Mouse (Mus musculus) right cerebral cortex, adult 18-20 months (tissue): ENCODE measurements around the gene Isyna1.
A peak's percentile ranks its signal among the peaks of the same experiment; 100 is the strongest.

Experiments
- DNase-seq: peaks from one replicate; pipeline ENCODE4 v3.0.0; 2022; ENCODE audit warnings: mixed read lengths

Gene Isyna1

DNA sequence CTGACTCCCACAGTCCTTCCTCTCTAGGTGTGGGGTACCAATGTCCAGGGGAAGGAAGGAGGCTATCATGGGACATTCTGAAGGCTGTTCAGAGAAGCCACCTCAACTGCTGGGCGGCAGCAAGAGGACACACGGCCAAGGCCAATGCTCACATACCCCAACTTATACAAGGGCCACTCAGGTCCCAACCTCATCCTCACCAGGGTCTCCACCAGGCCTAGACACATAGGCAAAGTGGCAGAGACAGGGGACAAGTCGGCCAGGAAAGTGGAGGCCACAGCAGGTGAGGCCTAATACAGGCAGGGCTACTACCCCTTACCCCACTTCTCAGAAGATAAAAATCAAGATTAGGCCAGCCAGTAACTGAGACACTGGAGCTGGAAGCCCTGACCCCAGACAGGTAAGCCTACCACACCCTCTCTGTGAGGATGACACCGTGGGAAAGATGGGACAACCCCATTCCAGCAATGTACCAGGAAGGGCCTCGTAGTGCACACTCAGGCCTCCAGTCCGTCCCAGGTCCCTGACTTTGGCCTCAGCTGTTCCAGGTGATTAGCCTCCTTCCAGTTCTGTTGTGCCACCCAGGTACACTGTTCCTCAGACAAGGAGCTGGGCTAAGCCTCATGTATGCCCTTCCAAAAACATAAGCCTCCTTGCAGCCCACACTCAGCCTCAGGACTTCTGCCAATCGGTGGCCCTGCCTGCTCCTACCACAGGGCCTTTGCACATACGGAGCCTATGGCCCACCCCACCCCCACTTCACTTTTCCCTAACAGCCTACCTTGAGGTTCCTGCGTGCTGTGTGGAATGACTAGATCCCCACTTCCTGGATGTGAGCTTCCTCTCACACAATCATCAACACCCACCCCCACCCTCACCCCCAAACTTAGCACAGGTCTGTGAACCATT, 12.0 kb downstream of the Isyna1 start:
- DNase-seq, result no peak

DNA sequence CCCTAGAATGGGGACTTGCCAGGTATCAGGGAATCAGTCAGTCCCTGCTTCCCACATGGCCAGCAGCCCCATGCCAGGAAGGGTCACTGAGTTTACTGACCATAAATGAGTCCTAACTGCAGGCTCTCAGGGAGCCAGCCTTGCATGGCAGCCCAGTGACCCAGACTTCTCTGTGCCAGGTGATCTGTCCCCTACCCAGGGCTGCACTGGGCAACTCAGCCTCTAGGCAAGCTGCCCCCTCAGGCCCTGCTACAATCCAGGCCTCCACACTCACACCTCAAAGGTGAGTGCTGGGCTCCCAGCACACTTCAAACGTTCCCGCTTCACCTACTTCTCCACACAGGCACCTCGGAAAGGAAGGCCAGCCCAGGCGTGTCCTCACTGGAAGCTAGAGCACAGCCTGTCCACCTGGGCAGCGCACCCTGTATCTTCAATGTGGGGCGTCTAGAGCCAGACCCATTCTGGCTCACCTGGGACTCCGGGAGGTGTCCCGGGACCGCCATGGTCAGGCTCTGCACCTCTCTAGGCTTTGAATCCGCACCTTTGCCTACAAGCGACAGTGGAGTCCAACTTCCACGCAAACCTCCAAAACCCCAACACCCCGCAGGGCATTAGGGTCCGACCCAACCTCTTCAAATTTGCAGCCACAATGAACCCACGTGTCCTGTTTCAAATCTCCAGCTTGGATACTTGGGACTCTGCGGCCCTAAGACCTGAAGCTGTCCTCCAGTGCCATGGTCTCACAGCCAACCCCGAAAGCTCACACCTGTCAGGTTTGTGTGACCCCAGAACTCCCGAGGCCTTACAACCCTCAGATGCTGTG, 12.8 kb downstream of the Isyna1 start:
- no peak for DNase-seq

DNA sequence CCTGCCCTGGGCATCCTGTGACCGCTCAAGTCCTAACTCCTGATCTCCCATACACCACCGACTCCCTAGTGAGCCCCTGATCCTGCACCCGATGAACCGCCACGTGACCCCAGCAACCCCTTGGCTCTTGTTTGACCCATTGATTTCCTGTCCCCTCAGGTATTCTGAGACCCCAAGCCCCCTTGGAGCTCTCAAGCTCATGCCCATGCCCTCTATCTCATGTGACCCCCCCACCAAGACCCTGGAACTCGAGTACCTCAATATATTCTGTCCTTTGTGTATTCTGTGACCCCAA, 13.4 kb downstream of the Isyna1 start:
- DNase-seq, result no peak

DNA sequence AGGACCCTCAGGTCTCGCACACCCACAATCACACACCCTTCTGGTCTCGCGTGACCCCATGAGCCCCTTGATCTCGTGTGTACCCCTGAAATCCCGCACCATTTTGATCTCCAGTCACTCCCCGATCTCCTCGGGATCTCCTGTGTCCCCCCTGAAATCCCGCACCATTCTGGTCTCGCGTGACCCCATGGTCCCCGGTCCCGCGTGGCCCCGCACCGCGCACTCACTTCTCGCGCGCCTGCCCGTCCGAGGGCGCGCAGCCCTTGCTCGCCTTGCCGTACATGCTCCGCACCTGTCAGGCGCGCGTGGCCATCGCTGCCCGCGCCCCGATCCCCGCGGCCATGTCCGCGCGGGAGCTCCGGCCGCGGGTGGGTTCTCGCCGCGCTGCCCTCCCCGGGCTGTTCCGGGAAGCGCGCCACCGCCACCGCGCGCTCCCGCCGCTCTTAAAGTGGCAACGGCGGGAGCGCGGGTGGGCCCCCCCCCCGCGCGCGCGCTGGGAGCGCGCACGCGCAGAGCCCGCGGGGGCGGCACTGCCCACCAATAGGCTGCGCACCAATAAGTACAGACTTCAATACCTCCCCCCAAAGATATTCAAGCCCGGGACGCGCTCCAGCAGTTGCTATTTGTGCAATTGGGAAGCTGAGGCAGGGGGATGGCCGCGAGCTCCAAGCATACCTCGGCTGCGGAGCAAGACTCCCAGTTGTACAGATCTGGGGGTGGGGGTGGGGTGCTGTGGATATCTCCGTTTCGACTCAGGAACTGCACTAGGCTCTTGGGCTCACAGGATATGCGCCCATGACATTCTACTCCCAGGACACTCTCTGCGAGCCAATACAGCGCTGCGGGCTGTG, 13.9 kb downstream of the Isyna1 start:
- no peak for DNase-seq

DNA sequence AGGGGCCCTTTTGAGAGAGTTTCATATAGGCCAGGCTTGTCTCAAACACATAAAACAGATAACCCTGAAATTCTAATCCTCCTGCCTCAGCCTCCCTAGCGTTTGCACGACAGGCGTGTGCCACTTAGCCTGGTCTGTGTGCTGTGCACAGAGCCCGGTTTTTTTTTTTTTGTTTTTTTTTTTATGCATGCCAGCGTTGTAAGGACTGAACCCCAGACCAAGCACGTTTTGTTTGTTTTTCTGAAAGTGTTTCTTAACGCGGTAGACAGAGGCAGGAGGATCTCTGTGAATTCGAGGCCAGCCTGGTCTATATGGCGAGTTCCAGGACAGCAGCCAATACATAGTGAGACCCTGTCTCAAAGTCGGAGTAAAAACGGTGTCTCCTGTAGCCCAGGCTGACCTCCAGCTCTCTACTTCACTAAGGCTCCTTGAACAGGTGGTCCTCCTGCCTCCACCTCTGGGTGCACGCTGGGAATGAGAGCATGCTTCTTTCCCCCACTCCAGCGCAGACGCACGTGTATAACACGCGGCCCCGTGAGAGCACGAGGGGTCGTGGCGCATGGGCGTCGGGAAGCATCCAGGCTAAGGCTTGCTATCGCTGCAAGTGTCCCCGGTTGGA, 14.7 kb downstream of the Isyna1 start, which contains the start of gene Ssbp4:
Ssbp4 (minus strand) TSS at position 124 of the 619 bp plus-strand sequence.
- DNase-seq, result no peak

DNA sequence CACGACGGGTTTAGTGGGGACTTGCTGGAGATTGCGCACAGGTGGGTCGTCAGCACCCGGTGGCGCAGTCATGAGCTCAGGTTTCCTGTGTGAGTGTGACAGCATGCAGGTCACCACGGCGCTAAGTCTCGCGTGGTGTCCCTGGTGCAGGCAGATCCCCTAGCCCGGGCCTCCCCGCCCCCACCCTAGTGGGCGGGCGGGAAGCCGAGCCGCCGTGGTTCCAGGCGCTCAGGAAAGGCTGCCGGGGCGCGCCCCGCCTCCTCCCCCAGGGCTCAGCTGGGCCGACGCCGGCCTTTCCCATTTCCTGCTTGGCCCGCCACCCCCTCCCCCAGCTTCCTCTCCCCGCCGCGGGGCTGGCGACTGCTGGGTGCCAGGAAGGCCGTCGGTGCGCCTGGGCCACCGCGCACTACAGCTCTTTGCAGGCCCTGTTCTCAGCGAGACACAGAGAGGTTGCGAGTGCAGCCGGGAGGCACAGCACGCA, 15.2 kb downstream of the Isyna1 start:
- DNase-seq, result peak; percentile 72

DNA sequence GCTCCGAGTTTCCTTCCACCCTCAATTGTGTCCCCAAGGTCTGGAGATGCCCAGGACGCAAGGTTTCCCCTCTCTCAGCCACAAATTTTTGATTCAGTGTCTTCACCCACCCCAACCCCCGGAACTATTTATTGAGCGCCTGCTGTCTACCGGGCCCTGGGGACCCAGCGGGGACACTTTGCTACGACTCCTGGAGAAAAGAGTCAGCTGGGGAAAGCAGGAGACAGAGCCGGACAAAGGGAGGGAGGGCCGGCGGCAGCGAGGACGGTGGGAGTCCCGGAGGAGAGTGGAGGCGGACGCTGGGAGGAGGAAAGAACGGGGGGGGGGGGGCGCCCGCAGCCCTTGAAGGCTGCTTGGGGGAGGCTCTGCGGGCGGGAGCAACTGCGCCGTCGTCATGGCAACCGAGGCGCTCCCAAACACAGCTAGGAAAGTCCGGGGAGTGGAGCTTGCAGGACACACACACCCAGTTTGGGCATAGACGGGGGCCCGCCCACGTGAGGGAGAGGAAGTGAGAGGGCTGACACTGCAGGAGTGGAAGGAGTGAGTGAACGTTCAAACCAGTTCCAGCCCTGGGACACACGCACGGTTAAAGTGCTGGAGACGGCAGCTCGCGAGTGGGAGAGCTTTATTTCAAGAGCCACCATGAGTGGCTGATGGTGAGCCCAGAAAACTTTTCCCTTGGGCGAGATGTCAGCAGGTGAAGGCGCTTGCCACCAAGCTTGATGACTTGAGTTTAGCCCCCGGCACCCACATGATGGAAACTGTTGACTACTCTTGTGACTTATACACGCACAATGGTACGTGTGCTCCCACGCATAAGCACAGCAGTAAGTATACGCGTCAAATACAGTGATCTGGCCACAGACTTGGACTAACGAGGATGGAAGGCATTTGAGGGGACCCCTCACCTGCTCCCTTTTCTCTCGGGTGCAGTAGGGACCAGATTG, 15.9 kb downstream of the Isyna1 start:
- peak; percentile 93 for DNase-seq

DNA sequence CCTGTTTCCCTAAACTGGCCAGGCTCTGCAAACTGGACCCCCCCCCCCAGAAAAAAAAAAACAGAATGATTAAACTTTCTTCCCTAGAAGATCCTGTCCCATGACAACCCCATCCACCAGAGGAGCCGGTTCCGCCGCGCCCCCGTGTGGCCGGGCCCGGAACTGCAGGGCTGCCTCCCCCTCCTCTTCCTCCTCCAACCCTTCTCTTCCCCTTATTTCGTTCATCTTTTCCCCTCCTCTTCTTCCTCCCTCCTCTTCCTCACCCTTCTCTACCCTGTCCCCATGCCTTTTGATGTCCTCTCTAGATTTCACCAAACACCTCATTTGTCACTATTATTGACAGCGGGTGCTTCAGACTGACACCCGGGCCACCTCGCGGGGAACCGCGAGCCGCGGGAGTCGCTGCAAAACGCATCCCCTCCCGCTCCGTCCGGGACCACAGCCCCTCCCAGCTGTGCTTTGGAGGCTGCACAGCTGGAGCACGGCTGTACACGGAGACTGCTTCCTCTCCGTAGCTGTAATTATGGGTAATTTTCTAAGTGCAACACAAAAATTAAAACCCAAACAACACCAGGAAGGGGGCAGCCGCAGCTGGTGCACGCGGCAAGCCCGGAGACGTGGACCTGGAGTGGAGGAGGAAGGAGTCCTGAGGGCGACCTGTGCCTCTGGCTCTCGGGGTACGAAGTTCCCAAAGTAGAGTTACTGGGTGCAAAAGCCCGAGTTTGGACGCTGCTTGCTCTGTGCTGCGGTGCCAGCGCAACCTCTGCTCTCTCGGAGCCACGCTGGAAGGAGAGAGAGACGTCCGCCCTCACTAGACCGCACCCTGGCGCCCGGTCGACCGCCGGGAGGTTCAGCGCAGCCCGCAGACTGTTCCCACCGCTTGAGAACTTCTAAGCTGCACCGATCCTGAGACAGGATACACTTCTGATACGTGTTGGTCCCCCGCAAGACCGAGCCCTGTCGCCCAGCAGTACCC, 16.9 kb downstream of the Isyna1 start:
- no peak for DNase-seq

DNA sequence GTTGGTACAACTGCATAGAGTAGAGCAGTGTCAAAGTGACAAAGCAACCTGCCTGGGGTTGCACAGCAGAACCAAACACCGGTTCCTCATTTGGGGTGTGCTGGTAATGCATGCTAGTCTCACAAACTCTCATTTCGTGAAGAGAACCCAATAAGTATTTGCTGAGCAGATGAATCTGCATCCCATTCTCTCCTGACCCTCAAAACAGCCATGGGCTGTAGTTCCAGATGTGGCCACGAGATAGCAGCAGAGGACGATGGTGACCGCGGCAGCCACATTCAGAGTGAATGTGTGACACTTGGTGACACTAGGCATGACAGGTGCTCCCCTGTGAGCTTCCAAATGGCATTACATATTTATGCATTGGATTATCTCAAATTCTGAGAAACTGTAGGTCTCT, 17.7 kb downstream of the Isyna1 start:
- DNase-seq, result peak; percentile 82

DNA sequence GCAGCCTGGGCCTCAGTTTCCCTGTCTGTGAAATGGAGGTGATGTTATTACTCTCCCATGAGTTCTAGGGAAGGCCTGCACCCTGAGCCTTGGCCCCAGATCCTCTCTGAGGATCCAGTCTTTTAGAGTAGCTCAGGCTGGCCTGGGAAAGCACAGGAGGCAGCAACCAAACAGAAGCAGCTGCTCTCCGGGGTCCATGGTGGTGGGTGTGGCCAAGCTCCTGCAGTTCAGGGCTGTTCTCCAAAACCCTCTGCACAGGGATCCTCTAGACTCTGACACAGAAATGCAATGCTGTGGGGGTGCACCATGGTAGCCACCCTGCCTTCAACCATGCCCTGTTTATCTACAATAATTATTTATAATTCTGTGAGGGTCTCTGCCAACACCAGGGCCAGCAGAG, 19.6 kb downstream of the Isyna1 start:
- DNase-seq, result no peak

DNA sequence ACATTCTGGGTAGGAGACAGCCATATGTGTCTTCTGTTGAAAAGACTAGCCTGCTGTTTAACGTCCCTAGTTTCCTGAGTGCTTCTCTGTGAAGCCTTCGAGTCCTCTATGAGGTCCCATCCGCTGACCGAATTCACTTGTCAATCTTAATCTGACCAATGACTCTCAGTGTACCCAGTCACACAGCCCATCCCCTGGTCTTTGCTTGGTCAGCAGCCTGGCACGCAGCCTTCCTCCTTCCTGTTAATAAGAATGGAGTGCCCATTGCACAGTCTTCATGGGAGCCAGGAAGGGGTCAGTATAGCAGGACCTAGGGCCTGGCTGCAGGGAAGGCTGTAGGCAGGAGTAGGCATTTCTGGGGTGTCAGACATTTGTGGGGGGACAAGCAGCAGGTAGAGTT, 20.3 kb downstream of the Isyna1 start:
- no peak for DNase-seq

DNA sequence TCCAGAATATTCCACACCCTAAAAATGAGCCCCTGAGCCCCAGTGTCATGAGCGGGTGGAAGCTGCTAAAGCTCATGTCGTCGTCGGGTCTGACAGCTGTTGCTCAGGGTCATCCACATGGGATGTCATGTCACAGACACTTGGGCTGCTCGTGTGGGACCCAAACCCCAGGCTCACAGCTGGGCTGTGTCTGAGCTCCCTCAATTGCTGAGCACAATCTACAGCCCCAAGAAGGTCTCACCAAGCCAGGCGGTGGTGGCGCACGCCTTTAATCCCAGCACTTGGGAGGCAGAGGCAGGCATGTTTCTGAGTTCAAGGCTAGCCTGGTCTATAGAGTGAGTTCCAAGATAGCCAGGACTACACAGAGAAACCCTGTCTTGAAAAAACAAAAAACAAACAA, 21.1 kb downstream of the Isyna1 start:
- DNase-seq, result no peak

DNA sequence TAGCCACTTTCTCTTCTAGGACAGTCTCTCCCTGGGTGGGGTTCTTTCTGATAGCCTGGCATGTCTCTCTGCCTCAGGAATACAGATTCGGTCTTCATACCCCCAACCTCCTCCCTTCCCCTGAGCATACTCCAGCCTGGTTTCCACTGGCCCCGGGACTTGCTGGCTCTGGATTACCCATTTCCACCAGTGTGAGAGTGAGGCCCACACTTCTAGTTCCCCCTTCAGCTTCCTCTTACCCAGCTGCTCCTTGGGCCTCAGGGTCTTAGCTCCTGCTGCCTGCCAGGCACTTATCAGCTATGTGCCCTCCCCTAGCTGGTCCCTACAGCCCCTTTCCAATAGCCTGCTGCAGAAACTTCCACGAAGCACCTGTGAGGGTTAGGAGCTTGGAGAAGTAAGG, 21.7 kb downstream of the Isyna1 start, which contains the start of gene Lrrc25:
Lrrc25 (plus strand) TSS at position 262 of the 400 bp plus-strand sequence.
- DNase-seq, result no peak

DNA sequence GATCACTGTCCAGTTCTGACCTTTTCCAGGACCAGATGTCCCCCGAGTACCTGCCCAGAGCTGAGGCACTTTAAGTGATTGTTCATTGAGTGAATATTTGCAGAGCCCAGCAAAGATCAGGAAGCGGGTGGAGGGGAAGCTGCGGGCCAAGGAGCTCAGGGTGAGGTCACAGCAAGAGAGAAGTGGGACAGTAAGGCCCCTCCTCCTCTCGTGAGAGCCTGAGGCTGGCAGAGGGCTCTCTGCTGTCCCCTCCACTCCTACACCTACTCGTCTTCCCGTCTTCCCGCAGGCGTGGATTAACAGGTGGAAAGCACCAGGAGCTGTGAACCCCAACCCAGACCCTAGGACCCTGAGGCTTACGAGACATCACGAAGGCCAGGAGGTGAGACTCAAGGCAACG, 22.5 kb downstream of the Isyna1 start:
- no peak for DNase-seq

DNA sequence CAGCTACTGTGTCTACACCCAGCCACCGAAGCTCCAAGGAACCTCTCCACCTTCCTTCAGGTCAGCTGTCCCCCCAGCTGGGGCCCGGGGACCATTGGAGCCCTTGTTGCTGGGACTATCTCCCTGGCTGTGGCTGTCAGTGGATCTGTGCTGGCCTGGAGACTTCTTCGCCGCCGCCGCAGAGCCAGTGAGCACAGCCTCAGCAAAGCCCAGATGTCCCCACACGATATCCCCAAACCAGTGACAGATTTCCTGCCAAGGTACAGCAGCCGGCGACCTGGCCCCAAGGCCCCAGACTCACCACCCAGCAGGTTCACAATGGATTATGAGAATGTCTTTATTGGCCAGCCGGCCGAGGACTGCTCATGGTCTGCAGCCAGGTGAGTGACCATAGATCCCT, 23.8 kb downstream of the Isyna1 start:
- no peak for DNase-seq

DNA sequence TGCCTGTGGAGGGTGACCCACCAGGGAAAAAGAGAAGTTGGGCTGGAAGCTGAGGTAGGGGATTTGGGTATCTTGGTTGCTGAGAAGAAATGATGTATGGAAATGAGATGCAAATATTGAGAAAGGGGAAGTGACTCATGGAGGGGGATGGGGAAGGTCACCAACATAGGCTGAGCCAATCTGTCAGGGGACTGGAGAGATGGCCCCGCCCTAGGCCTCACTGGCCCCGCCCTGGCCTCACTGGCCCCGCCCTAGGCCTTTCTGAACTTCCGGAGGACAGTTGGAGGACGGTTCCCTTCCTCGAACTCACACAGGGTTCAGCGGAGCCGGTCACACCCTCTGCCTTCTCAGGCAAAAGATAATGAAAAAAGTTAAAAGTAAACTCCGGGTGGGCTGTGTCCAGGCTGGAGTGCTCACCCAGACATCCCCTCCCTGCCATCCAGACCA, 24.7 kb downstream of the Isyna1 start:
- no peak for DNase-seq

DNA sequence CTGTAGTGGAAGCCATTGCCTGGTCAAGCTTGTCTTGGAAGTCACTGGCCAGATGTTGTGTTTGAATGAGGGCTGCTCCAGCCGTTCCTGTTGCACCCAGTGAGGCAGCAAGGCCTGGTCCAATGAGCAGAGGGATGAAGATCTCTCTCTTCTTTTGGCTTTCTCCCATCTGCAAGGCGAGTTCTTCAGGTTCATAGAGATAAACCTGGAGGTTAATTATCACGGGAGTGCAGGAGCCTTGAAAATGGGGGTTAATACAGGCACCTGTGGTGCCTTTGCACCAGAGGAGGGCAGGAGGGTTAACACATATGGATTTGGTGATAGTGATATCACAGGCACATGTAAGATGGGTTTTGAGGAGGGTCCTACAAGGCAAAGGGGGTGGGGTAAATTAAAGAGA, 28.0 kb downstream of the Isyna1 start:
- no peak for DNase-seq

DNA sequence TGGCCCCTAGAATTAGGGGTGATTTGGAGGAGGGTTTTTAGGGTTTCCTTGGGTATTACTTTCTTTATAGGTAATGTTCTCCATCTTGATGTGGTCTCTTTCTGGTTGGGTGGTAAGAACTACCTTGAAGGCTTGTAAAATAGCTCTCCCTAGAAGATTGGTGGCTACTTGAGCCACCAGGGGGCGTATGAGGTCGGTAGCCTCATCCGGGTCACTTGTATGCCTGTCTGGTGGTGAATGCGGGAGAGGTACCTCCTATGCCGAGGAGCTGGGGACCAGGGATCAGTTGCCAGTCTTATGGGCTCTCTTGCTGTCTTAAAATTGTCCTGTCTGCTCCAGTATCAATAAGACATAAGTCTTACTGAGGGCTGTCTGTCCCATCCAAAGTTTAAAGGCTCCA, 30.9 kb downstream of the Isyna1 start:
- DNase-seq, result no peak

DNA sequence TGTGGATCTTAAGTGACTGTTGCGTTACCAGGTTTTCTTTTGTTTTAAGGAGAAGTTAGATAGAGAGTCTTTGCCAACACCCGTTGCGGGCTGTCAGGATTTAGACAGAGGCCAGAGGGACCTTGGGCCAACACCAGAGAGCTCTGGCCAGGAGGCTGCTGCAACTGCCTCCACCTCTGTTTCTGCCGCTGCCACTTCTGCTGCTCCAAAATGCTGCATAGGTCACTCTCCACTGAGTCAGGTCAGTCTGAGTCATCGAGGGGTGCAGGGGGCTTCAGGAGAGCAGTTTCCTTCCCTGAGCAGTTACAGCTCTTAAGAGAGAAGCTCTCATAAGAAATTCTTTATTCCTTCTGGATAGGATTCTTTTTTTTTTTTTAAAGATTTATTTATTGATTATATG, 32.9 kb downstream of the Isyna1 start:
- no peak for DNase-seq

DNA sequence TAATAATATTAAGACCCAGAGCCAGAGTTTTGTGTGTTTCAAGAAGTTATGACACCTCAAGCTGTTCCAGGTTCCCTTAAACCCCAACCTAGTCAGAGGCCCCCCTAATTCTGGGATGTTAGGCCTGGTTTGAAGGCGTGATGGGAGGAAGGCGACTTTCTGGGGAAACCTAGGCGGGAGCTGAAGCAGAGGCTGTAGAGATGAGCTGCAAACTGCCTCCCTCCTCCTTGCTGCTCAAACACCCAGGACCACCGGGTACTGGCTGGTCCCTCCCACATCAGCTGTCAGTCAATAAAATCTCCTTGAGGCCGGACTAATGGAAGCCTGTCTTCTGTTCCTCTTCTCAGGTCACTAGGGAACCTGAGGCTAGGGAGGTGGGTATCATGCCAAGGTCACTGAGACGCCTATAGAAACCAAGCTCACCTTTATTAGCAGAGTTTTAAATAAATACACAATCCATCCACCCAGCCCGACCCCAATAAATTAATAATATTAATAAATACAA, 34.9 kb downstream of the Isyna1 start:
- DNase-seq, result no peak
